Mouse (Mus musculus): ENCODE results near the gene Nampt. TPM values are rescaled to one million over a fixed set of nuclear protein-coding genes. Genes with fewer than 3 reads are reported as not detected.
"Not testable (repeated sequence)": the region's sequence is repeated elsewhere in the genome, so short reads cannot be mapped to it uniquely, and the experiment has no call there.

Nampt gene
- polyA plus RNA-seq, 1 experiment from 2014 or later = 38.7 TPM

DNA sequence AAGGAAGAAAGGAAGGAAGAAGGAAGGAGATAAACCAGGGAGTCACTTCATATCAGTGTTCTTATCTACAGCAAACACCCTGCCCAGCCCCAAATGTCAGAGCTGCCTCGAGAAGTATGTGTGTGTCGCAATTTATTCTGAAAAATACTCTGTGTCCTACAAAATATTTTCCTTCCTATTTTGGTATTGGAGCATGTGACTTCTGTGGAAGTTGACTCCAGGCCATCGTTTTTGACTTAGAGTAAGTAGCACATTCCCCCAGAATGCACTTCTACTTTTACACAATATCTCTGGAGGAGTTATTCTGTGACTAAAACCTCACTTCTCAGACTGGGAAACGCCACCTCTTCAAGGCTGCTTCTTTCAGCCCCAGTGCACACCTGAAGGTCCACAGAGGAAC, 71.1 kb downstream of the Nampt start:
- Histone ChIP-seq H3K27me3 (ENCODE audit: poor library complexity, severe bottlenecking) (no peaks in the 10 kb centered on the region), H3K4me1 (peaks cover 7% of the 10 kb centered on the region), H3K4me3 (no peak overlapping the region), H3K9me3 (no peaks in the 10 kb centered on the region), H3K36me3 (replicated peaks) (no peaks in the 10 kb centered on the region), H3K27ac (no peak overlapping the region)
- no peak for DNase-seq (ENCODE audit: extremely low spot score, low spot score)
- 83% methylated on average over 4 of the region's 4 CpGs for WGBS

GRCm38 (mm10) chr12:32891271-32891670, 71.9 kb downstream of the Nampt start:
- not testable (repeated sequence) for H3K36me3 ChIP-seq (replicated peaks); DNase-seq (ENCODE audit: extremely low spot score, low spot score); H3K4me3 ChIP-seq; H3K9me3 ChIP-seq; H3K27me3 ChIP-seq (ENCODE audit: poor library complexity, severe bottlenecking); H3K27ac ChIP-seq; H3K4me1 ChIP-seq
- WGBS = 92% methylated on average over 13 of the region's 13 CpGs

GRCm38 (mm10) chr12:32893212-32893611, 73.9 kb downstream of the Nampt start:
- Histone ChIP-seq H3K27me3 (ENCODE audit: poor library complexity, severe bottlenecking) (peaks cover 12% of the 10 kb centered on the region), H3K9me3 (no peaks in the 10 kb centered on the region), H3K36me3 (replicated peaks) (no peaks in the 10 kb centered on the region), H3K4me3 (no peak overlapping the region), H3K4me1 (peaks cover 7% of the 10 kb centered on the region), H3K27ac (peak overlapping the region; percentile 31; the same call in 1 of the 2 replicates)
- peak; percentile 26 for DNase-seq (ENCODE audit: extremely low spot score, low spot score)
- WGBS = 49% methylated on average over 12 of the region's 12 CpGs

DNA sequence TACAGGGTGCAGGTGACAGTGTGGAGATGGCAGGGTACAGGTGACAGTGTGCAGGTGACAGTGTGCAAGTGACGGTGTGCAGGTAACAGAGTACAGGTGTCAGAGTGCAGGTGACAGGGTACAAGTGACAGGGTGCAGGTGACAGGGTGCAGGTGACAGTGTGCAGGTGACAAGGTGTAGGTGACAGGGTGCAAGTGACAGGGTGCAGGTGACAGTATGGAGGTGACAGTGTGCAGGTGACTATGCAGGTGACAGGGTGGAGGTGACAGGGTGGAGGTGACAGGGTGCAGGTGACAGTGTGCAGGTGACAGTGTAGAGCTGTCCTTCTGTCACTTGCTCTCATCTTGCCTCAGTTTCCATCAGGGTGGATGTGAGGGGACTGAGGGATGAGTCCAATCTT, 76.5 kb downstream of the Nampt start:
- H3K27me3 ChIP-seq (ENCODE audit: poor library complexity, severe bottlenecking) = peaks cover 12% of the 10 kb centered on the region
- no peak for DNase-seq (ENCODE audit: extremely low spot score, low spot score)
- H3K4me1 ChIP-seq = peaks cover 7% of the 10 kb centered on the region
- no peaks in the 10 kb centered on the region for H3K9me3 ChIP-seq
- H3K27ac ChIP-seq = no peak overlapping the region
- H3K4me3 ChIP-seq = no peak overlapping the region
- WGBS = 77% methylated on average over 1 of the region's 1 CpGs
- no peaks in the 10 kb centered on the region for H3K36me3 ChIP-seq (replicated peaks)

DNA sequence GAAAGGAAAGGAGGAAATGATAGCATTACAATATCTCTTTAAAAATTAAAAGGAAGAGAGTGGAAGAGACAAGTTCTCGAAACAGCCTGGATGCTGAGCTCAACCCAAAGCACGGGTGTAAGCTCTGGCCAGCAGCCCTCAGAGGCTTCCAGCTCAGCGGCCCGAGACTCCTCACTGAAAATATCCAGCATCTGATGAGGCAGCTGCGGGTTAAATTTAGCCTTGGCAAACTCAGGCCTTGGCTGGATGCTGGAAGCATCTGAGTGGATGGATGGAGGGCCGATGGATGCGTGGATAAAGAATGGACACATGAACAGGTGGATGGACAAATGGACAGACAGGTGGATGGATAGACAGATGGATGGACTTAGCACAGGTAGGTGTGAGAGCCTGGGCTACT, 77.2 kb downstream of the Nampt start:
- Histone ChIP-seq H3K4me1 (peaks cover 7% of the 10 kb centered on the region), H3K27ac (no peak overlapping the region), H3K36me3 (replicated peaks) (no peaks in the 10 kb centered on the region), H3K9me3 (no peaks in the 10 kb centered on the region), H3K4me3 (no peak overlapping the region), H3K27me3 (ENCODE audit: poor library complexity, severe bottlenecking) (peaks cover 12% of the 10 kb centered on the region)
- DNase-seq (ENCODE audit: extremely low spot score, low spot score) = no peak
- WGBS = 87% methylated on average over 7 of the region's 7 CpGs

- no peak overlapping the region for H3K4me3 ChIP-seq
- WGBS = 52% methylated on average over 13 of the region's 13 CpGs
- peak; percentile 83 for DNase-seq (ENCODE audit: extremely low spot score, low spot score)
Observed at GRCm38 (mm10) chr12:32897199-32898120, 78.1 kb downstream of the Nampt start.

DNA sequence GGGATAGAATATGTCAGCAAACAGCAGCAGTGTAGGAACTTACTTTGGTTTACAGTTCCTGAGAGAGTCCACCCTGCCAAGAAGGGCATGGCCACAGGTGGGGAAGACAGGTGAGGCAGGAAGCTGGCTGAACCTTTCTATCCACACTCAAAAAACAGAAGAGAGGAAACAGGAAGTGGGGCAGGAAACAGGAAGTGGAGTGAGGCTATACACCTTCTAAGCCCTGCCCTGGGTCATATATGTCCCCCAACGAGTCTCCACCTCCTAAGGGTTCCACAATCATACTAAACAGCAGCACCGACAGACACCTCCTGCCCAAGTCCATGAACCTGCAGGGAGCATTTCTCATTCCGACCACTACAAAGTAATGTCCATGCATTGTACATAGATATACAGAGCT, 81.7 kb downstream of the Nampt start:
- H3K4me3 ChIP-seq = no peak overlapping the region
- H3K27ac ChIP-seq = no peak overlapping the region
- no peaks in the 10 kb centered on the region for H3K9me3 ChIP-seq
- H3K4me1 ChIP-seq = no peaks in the 10 kb centered on the region
- DNase-seq (ENCODE audit: extremely low spot score, low spot score) = no peak
- no peaks in the 10 kb centered on the region for H3K36me3 ChIP-seq (replicated peaks)
- peaks cover 12% of the 10 kb centered on the region for H3K27me3 ChIP-seq (ENCODE audit: poor library complexity, severe bottlenecking)
- WGBS = 89% methylated on average over 3 of the region's 3 CpGs

More at GRCm38 (mm10) chr12:32897199-32898120, 78.1 kb downstream of the Nampt start:
- Histone ChIP-seq H3K27ac (no peak overlapping the region), H3K36me3 (replicated peaks) (no peaks in the 10 kb centered on the region), H3K9me3 (no peaks in the 10 kb centered on the region), H3K4me1 (peaks cover 7% of the 10 kb centered on the region), H3K27me3 (ENCODE audit: poor library complexity, severe bottlenecking) (peaks cover 12% of the 10 kb centered on the region)

Other genes with a start within 250 kb of the Nampt start
- 48.6 and 52.0 TPM in 2 replicates for gene Sypl, start 134.3 kb downstream of the Nampt start, polyA plus RNA-seq (2016; fragmentation: Nextera tagmentation; extraction: Ambion mirVana)

Measured in forebrain, embryonic 10.5 days (tissue).